Mouse (Mus musculus) MEL (cell line): ENCODE measurements around the gene Aldh4a1. TPM values are rescaled to one million over a fixed set of nuclear protein-coding genes. Genes with fewer than 3 reads are reported as not detected.

Source experiments
- DNase-seq: peaks from one replicate; pipeline ENCODE4 v3.0.0; 2011; ENCODE audit warnings: low read depth, low spot score
- H3K27ac ChIP-seq: 2 replicates; pipeline ENCODE4 v1.5.1; 2012; ENCODE audit warnings: low read depth, mild to moderate bottlenecking, control low read depth, low read length, moderate library complexity; ENCODE audit not compliant: control insufficient read depth
- H3K27me3 ChIP-seq, 2 experiments: fragments of 150-350 bp in 1 of 2; sonication (generic) in 1 of 2; 2 replicates each; pipeline ENCODE4 v1.6.1; 2012; ENCODE audit warnings: low read length in 2 of 2, mild to moderate bottlenecking in 2 of 2, improper control_type of control experiment in 1 of 2, moderate library complexity in 1 of 2; ENCODE audit not compliant: insufficient read depth in 2 of 2, control insufficient read depth in 1 of 2
- H3K36me3 ChIP-seq, 2 experiments: 2 replicates each; pipeline ENCODE4 v1.6.1; 2012 to 2014; ENCODE audit warnings: low read length in 2 of 2, improper control_type of control experiment in 1 of 2, inconsistent platforms in 1 of 2, mild to moderate bottlenecking in 1 of 2; ENCODE audit not compliant: insufficient read depth in 2 of 2, control insufficient read depth in 1 of 2
- H3K4me1 ChIP-seq, 2 experiments: fragments of 150-350 bp in 1 of 2; sonication (generic) in 1 of 2; 2 replicates each; pipeline ENCODE4 v1.6.1; 2012; ENCODE audit warnings: low read length in 2 of 2, improper control_type of control experiment in 1 of 2, mild to moderate bottlenecking in 1 of 2; ENCODE audit not compliant: insufficient read depth in 2 of 2, control insufficient read depth in 1 of 2
- H3K4me3 ChIP-seq, 2 experiments: fragments of 150-350 bp in 1 of 2; sonication (generic) in 1 of 2; 2 replicates each; pipeline ENCODE4 v1.5.1; 2012; ENCODE audit warnings: low read depth in 2 of 2, low read length in 2 of 2, mild to moderate bottlenecking in 2 of 2, moderate library complexity in 2 of 2, control low read depth in 1 of 2, improper control_type of control experiment in 1 of 2; ENCODE audit not compliant: control insufficient read depth in 1 of 2, insufficient read depth in 1 of 2
- H3K79me2 ChIP-seq: 2 replicates; pipeline ENCODE4 v1.6.1; 2012; ENCODE audit warnings: mild to moderate bottlenecking, low read length, moderate library complexity; ENCODE audit not compliant: control insufficient read depth, poor library complexity, insufficient read depth
- H3K9ac ChIP-seq: 2 replicates; pipeline ENCODE4 v1.6.1; 2012; ENCODE audit warnings: low read depth, mild to moderate bottlenecking, control low read depth, low read length, moderate library complexity; ENCODE audit not compliant: control insufficient read depth, poor library complexity, severe bottlenecking
- H3K9me3 ChIP-seq: fragments of 150-350 bp; sonication (generic); replicated peaks from 2 replicates; pipeline ENCODE4 v1.6.1; 2012; ENCODE audit warnings: mild to moderate bottlenecking, low read length, improper control_type of control experiment, moderate library complexity; ENCODE audit not compliant: insufficient read depth
- CHD1 ChIP-seq: IDR thresholded peaks from 2 replicates; pipeline ENCODE4 v1.6.1; 2012; ENCODE audit warnings: low read depth, mild to moderate bottlenecking, inconsistent platforms, low read length, improper control_type of control experiment
- CHD2 ChIP-seq: IDR thresholded peaks from 2 replicates; pipeline ENCODE4 v1.6.1; 2011; ENCODE audit warnings: low read length, improper control_type of control experiment
- CTCF ChIP-seq, 3 experiments: IDR thresholded peaks in 2 of 3; conservative IDR thresholded peaks in 1 of 3; 2 replicates each; pipeline ENCODE4 v1.5.1; 2011 to 2012; ENCODE audit warnings: low read length in 3 of 3, low read depth in 2 of 3, mild to moderate bottlenecking in 2 of 3, improper control_type of control experiment in 1 of 3, inconsistent platforms in 1 of 3, mixed read lengths in 1 of 3, moderate library complexity in 1 of 3; ENCODE audit not compliant: control insufficient read depth in 1 of 3, insufficient read depth in 1 of 3, poor library complexity in 1 of 3, severe bottlenecking in 1 of 3
- ELF1 ChIP-seq: IDR thresholded peaks from 2 replicates; pipeline ENCODE4 v1.6.1; 2014; ENCODE audit warnings: low read depth, mild to moderate bottlenecking, inconsistent platforms, low read length, improper control_type of control experiment, moderate library complexity
- EP300 ChIP-seq, 2 experiments: IDR thresholded peaks; 2 replicates each; pipeline ENCODE4 v1.6.1; 2011; ENCODE audit warnings: improper control_type of control experiment in 2 of 2, low read length in 2 of 2, low read depth in 1 of 2, mild to moderate bottlenecking in 1 of 2
- ETS1 ChIP-seq: IDR thresholded peaks from 2 replicates; pipeline ENCODE4 v1.6.1; 2012; ENCODE audit warnings: low read depth, mild to moderate bottlenecking, inconsistent platforms, low read length, improper control_type of control experiment, moderate library complexity
- GABPA ChIP-seq: IDR thresholded peaks from 2 replicates; pipeline ENCODE4 v1.6.1; 2012; ENCODE audit warnings: low read depth, mild to moderate bottlenecking, inconsistent platforms, low read length, improper control_type of control experiment, moderate library complexity
- GATA1 ChIP-seq: IDR thresholded peaks from 2 replicates; pipeline ENCODE4 v1.6.1; 2011; ENCODE audit warnings: low read depth, low read length, improper control_type of control experiment
- KAT2A ChIP-seq: conservative IDR thresholded peaks from 2 replicates; pipeline ENCODE4 v1.6.1; 2012; ENCODE audit warnings: low read depth, low read length, improper control_type of control experiment, inconsistent platforms
- MAX ChIP-seq: IDR thresholded peaks from 2 replicates; pipeline ENCODE4 v1.6.1; 2011; ENCODE audit warnings: low read length, improper control_type of control experiment
- MAZ ChIP-seq: IDR thresholded peaks from 2 replicates; pipeline ENCODE4 v1.6.1; 2012; ENCODE audit warnings: low read depth, mild to moderate bottlenecking, inconsistent platforms, low read length, improper control_type of control experiment
- MYB ChIP-seq: IDR thresholded peaks from 2 replicates; pipeline ENCODE4 v1.6.1; 2011; ENCODE audit warnings: mild to moderate bottlenecking, low read depth, low read length, improper control_type of control experiment
- MYC ChIP-seq: IDR thresholded peaks from 2 replicates; pipeline ENCODE4 v1.6.1; 2011; ENCODE audit warnings: low read depth, mild to moderate bottlenecking, low read length, improper control_type of control experiment, moderate library complexity
- NRF1 ChIP-seq: IDR thresholded peaks from 2 replicates; pipeline ENCODE4 v1.6.1; 2014; ENCODE audit warnings: low read depth, mild to moderate bottlenecking, inconsistent platforms, low read length, improper control_type of control experiment, moderate library complexity; ENCODE audit not compliant: poor library complexity, insufficient read depth, severe bottlenecking
- POLR2A ChIP-seq, 2 experiments: IDR thresholded peaks; 2 replicates each; pipeline ENCODE4 v1.6.1; 2011 to 2012; ENCODE audit warnings: low read length in 2 of 2, mild to moderate bottlenecking in 2 of 2, control low read depth in 1 of 2, improper control_type of control experiment in 1 of 2, low read depth in 1 of 2, moderate library complexity in 1 of 2; ENCODE audit not compliant: control insufficient read depth in 1 of 2, insufficient read depth in 1 of 2, poor library complexity in 1 of 2
- RAD21 ChIP-seq: IDR thresholded peaks from 2 replicates; pipeline ENCODE4 v1.6.1; 2011; ENCODE audit warnings: mild to moderate bottlenecking, low read depth, low read length, improper control_type of control experiment
- RCOR1 ChIP-seq: IDR thresholded peaks from 2 replicates; pipeline ENCODE4 v1.6.1; 2012; ENCODE audit warnings: low read depth, mild to moderate bottlenecking, inconsistent platforms, low read length, improper control_type of control experiment
- SMC3 ChIP-seq: IDR thresholded peaks from 2 replicates; pipeline ENCODE4 v1.6.1; 2011; ENCODE audit warnings: low read depth, low read length, improper control_type of control experiment
- TBP ChIP-seq: IDR thresholded peaks from 2 replicates; pipeline ENCODE4 v1.8.0; 2011; ENCODE audit warnings: low read depth, low read length, improper control_type of control experiment
- TCF12 ChIP-seq: IDR thresholded peaks from 2 replicates; pipeline ENCODE4 v1.6.1; 2014; ENCODE audit warnings: low read depth, mild to moderate bottlenecking, inconsistent platforms, low read length, improper control_type of control experiment, moderate library complexity
- USF2 ChIP-seq, 2 experiments: IDR thresholded peaks; 2 replicates each; pipeline ENCODE4 v1.6.1; 2011 to 2012; ENCODE audit warnings: improper control_type of control experiment in 2 of 2, low read length in 2 of 2, borderline replicate concordance in 1 of 2, inconsistent platforms in 1 of 2, low read depth in 1 of 2, mild to moderate bottlenecking in 1 of 2; ENCODE audit not compliant: insufficient read depth in 1 of 2
- ZNF384 ChIP-seq: IDR thresholded peaks from 2 replicates; pipeline ENCODE4 v1.6.1; 2012; ENCODE audit warnings: low read depth, mild to moderate bottlenecking, inconsistent platforms, low read length, improper control_type of control experiment
- polyA plus RNA-seq, 2 experiments: library from polyadenylated mRNA; stranded (reverse) in 1 of 2; unstranded in 1 of 2; fragments of >175 nt in 1 of 2; fragments of >200 nt in 1 of 2; gene quantifications; 2 replicates each; pipeline versions ENCODE4 v1.2.1 to v1.2.4; 2012; ENCODE audit warnings: low replicate concordance in 2 of 2, low read depth in 1 of 2; ENCODE audit not compliant: insufficient read length in 2 of 2, insufficient read depth in 1 of 2, missing spikeins in 1 of 2
- total RNA-seq: library from RNA; depleted of rRNA; stranded (reverse); fragments of 300-350 nt; gene quantifications from 2 replicates; pipeline ENCODE4 v1.2.3, GENCODE M21; 2012

The Aldh4a1 gene
- total and polyA plus RNA-seq, 3 experiments: 11.7 to 12.3 TPM; not detected in 1

DNA sequence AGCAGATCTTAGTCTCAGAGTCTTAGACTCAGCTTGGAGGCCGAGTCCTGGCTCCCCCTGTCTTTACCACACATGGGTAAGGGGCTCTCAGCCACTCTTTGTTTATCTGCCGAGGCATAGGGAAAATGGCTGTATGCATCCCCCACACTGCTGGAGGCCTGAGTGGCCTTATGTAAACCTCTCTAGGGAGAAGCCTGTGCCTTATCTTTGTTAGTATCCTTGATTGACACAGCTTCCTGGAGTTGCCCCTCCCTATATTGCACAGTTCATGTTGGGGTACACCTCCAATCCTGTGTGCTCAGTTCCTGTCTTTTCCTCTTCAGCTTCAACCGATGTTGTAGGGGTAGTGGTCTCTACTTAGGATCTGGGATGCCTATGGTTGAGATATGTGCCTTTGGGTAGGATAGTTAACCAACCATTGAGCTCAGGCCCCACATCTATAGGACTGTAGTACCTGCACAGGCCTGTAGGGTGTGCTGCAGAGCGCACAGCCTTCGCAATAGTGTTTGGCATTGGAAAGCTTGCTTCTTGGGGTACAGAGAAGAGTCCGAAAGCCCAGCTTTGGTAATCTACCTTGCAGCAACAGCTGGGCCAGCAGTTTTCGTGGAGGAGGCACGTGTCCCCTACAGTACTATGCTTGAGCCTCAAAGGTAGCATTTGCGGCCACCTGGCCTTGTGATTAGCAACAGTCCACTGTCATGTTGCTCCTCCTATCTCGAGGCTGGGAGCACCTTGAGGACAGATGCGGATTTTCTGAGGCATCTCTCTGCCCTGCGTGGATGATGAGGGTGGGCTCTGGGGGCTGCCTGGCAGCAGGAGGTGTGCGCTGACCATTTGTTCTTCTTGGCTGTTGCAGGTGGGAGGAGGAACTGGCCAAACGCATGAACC is 20.1 kb upstream of the Aldh4a1 start, which contains the start of gene Gm21969:
TSS of gene Gm21969 (plus strand) at position 830 of the 888 bp plus-strand sequence.
- TF ChIP-seq CTCF (IDR thresholded peaks at IDR 0.05 in 2 of 3, conservative IDR thresholded peaks at IDR 0.05 in 1 of 3; ENCODE audit: control insufficient read depth in 1 of 3, insufficient read depth in 1 of 3, low read depth in 2 of 3, low read length in 3 of 3, poor library complexity in 1 of 3, severe bottlenecking in 1 of 3): peak; percentile 54 to 91 (median 56)
- TF ChIP-seq USF2 (IDR thresholded peaks at IDR 0.05; ENCODE audit: borderline replicate concordance in 1 of 2, insufficient read depth in 1 of 2, low read depth in 1 of 2, low read length in 2 of 2): no peak
- 0 out of 2 replicates have a peak, but pooled peaks have one; percentile 6 for TF ChIP-seq GATA1
- TF ChIP-seq ZNF384: no peak
- TF ChIP-seq SMC3: peak; percentile 35; the same call in 1 of the 2 replicates
- no peak for TF ChIP-seq TCF12
- no peak for TF ChIP-seq MAZ
- no peak for TF ChIP-seq CHD2
- DNase-seq: peak; percentile 60
- H3K27ac ChIP-seq: no peak within 1 kb of the TSS
- no peaks in the 10 kb centered on the region for H3K4me1 ChIP-seq
- H3K9ac ChIP-seq: no peak within 1 kb of the TSS
- no peaks in the 10 kb centered on the region for H3K9me3 ChIP-seq
- H3K79me2 ChIP-seq: no peaks in the 10 kb centered on the region
- H3K27me3 ChIP-seq: no peaks in the 10 kb centered on the region
- no peaks in the 10 kb centered on the region for H3K36me3 ChIP-seq
- H3K4me3 ChIP-seq: no peak within 1 kb of the TSS

DNA sequence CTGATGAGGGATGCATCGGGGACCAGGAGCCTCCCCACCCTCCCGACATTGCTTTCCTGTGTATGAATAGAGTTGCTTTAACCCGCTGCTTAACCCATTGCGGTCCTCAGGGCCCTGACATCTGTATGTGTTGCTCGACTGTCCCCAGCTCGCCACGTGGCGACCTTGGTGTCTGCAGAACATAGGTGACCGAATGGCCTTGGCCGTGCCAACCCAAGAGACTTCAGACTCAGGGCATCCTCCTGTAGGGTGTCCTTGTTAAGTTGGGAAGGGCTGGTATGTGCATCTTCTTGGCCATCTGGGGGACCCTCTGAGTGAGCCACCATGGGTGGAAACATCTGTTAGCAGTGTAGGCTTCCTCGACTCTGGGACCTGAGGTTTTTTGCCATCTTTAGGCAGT is 17.4 kb upstream of the Aldh4a1 start:
- Histone ChIP-seq H3K27ac (no peak overlapping the region), H3K9ac (no peak overlapping the region), H3K27me3 (no peaks in the 10 kb centered on the region), H3K4me1 (no peaks in the 10 kb centered on the region), H3K9me3 (no peaks in the 10 kb centered on the region), H3K79me2 (no peaks in the 10 kb centered on the region)
- no peak for DNase-seq
- TF ChIP-seq SMC3 (no peak), MAZ (no peak), ZNF384 (no peak), ETS1 (no peak), TBP (no peak), MAX (no peak), GATA1 (no peak), MYB (no peak), ELF1 (no peak), RAD21 (no peak), POLR2A (IDR thresholded peaks at IDR 0.05; ENCODE audit: control insufficient read depth in 1 of 2, insufficient read depth in 1 of 2, low read depth in 1 of 2, low read length in 2 of 2, poor library complexity in 1 of 2) (no peak), EP300 (IDR thresholded peaks at IDR 0.05; ENCODE audit: low read depth in 1 of 2, low read length in 2 of 2) (no peak), RCOR1 (no peak), NRF1 (no peak), MYC (no peak), GABPA (no peak), CHD1 (no peak), KAT2A (no peak)
- TF ChIP-seq, all 39 proteins: peak for 0
- Histone ChIP-seq H3K4me3 (no peak overlapping the region), H3K36me3 (no peaks in the 10 kb centered on the region)
